Mouse (Mus musculus) small intestine, adult 2 months (tissue): ENCODE measurements around the gene Khdc3. TPM values are rescaled to one million over a fixed set of nuclear protein-coding genes. Genes with fewer than 3 reads are reported as not detected.

Experiments used
- H3K27ac ChIP-seq: fragments of 200-500 bp; 2 replicates; pipeline ENCODE4 v1.5.1; 2012; ENCODE audit warnings: low read depth, low read length, control low read depth, inconsistent platforms; ENCODE audit not compliant: insufficient read depth
- H3K27me3 ChIP-seq: fragments of 200-500 bp; 2 replicates; pipeline ENCODE4 v1.6.1; 2012; ENCODE audit warnings: mild to moderate bottlenecking, moderate library complexity, low read length, inconsistent platforms; ENCODE audit not compliant: control insufficient read depth, insufficient read depth
- H3K36me3 ChIP-seq: fragments of 200-500 bp; 2 replicates; pipeline ENCODE4 v1.6.1; 2012; ENCODE audit warnings: mild to moderate bottlenecking, low read length, control low read depth, inconsistent platforms; ENCODE audit not compliant: control insufficient read depth, insufficient read depth
- H3K4me1 ChIP-seq: fragments of 200-500 bp; 2 replicates; pipeline ENCODE4 v1.6.1; 2012; ENCODE audit warnings: low read length, inconsistent platforms, mixed read lengths; ENCODE audit not compliant: control insufficient read depth, insufficient read depth, insufficient read length
- H3K4me3 ChIP-seq: fragments of 200-500 bp; 2 replicates; pipeline ENCODE4 v1.5.1; 2012; ENCODE audit warnings: low read depth, mild to moderate bottlenecking, control low read depth, inconsistent platforms, low read length, moderate library complexity
- CTCF ChIP-seq: fragments of 200-500 bp; IDR thresholded peaks from 2 replicates; pipeline ENCODE4 v1.5.1; 2012; ENCODE audit warnings: low read depth, mild to moderate bottlenecking, control low read depth, inconsistent platforms, low read length, moderate library complexity, mixed read lengths; ENCODE audit not compliant: insufficient replicate concordance, insufficient read length; ENCODE audit errors: extremely low read depth
- POLR2A ChIP-seq: fragments of 200-500 bp; IDR thresholded peaks from 2 replicates; pipeline ENCODE4 v1.6.1; 2012; ENCODE audit warnings: low read depth, mild to moderate bottlenecking, control low read depth, inconsistent platforms, low read length, moderate library complexity
- WGBS: fragments of 180-500 bp; shearing (Covaris S2); methylation state at CpG from one replicate; pipeline ENCODE4 v1.1.7; 2018; 5-methylcytosine and 5-hydroxymethylcytosine counted together
- polyA plus RNA-seq: library from polyadenylated mRNA; depleted of rRNA; stranded (reverse); fragments of >200 nt; gene quantifications from 2 replicates; pipeline ENCODE4 v1.2.3, GENCODE M21; 2012

Khdc3 gene
- polyA plus RNA-seq, 1 experiment = 0.18 TPM

DNA sequence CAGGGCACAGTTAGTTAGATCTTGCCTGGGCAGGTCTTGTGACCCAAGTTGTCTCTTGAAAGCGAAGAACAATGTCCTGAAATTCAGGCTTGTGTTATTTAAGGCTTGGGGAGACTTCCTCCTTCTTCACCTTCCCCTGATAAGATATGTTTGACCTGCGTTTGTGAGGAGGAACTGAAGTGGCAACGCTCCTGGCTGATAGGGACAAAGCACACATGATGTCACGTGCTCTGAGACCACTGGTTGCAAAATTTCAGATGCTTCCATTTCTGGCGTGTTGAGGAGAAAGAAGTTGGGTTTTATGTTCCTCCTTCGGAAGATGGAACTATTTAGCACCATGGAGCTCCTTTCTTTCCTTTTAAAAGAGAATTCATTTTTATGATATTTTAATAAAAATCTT lies 15.8 kb upstream of the Khdc3 start:
- WGBS = 35% methylated on average over 6 of the region's 6 CpGs
- H3K4me1 ChIP-seq = peaks cover 5% of the 10 kb centered on the region; the same call in 1 of the 2 replicates

DNA sequence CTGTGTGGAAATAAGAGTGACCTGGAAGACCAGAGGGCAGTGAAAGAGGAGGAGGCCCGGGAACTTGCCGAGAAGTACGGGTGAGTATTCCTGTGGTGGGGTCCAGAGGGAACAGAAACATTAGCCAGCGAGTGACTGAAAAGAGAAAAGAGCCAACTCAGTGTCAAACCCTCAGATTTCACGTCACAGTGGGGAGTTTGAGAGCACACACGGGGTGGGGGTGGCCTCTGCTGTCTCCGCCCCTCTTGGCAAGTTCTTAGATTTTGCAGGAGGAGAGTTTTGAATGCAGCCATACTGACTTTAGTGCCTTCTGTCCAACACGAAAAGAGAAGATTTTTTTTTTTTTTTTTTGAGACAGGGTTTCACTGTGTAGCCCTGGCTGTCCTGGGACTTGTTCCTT lies 14.5 kb upstream of the Khdc3 start:
- WGBS = 66% methylated on average over 8 of the region's 8 CpGs
- Histone ChIP-seq H3K4me1 (peaks cover 5% of the 10 kb centered on the region; the same call in 1 of the 2 replicates), H3K27me3 (no peaks in the 10 kb centered on the region), H3K4me3 (no peak overlapping the region), H3K27ac (no peak overlapping the region), H3K36me3 (no peaks in the 10 kb centered on the region)
- TF ChIP-seq POLR2A (no peak), CTCF (no peak)

More for the DNA sequence above, 15.8 kb upstream of the Khdc3 start:
- Histone ChIP-seq H3K27me3 (no peaks in the 10 kb centered on the region), H3K36me3 (no peaks in the 10 kb centered on the region), H3K27ac (peak overlapping the region; percentile 4; the same call in 1 of the 2 replicates), H3K4me3 (no peak overlapping the region)
- TF ChIP-seq CTCF (no peak), POLR2A (no peak)

DNA sequence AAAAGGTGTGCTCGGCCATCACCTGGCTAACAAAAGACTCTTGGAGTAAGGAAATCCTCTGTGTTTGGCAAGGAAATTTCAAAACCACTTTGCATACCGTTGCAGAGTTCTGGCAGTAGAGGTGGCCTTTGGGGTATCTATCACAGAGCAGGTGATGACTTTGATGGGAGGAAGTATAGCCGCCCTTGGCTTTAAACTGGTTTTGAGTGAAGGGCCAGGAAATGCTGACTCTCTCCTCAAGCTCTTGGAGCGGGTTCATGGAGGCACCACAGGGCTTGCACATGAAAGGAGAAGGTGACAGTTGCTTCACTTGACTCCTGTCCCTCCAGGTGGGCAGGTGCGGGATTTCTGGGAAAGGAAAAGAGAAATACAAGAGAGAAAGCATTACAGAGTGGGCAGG lies 14.1 kb upstream of the Khdc3 start:
- H3K27me3 ChIP-seq = no peaks in the 10 kb centered on the region
- H3K4me3 ChIP-seq = no peak overlapping the region
- H3K27ac ChIP-seq = no peak overlapping the region
- WGBS = 78% methylated on average over 5 of the region's 5 CpGs
- TF ChIP-seq CTCF (no peak), POLR2A (no peak)
- H3K36me3 ChIP-seq = no peaks in the 10 kb centered on the region
- H3K4me1 ChIP-seq = peaks cover 5% of the 10 kb centered on the region; the same call in 1 of the 2 replicates

DNA sequence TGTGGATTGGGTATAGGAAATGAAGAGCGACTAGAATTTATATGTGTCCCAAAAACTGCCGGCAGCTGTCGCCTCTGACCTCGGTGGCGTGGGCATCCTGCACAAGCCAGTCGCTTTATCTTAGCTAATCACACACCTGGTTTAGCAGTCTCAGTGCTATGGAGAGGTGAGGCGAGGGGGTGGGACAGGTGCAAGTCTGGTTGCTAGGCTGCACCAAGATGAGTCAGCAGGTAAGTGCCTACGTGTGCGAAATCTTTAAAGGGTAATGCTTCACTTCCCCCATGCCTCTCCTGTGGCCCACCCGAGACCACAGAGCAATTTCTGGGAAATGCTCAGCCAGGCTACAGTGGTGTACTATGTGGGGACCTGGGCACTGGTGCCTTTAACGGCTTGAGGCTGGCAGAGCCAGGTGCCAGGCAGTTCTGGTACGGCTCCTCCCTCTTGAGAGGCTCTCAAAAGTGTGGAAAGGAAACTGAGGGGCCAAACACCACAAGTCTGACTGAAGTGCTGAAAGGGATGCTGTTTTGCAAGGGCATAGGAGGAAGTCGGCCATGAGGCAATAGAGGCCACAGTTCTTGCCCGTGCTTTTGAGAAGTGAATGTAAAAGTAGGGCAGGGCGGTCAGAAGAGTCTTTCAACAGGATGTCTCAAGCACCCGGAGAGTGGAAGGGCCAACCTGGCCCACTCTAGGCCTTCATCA lies 12.3 kb upstream of the Khdc3 start:
- Histone ChIP-seq H3K4me3 (no peak overlapping the region), H3K36me3 (no peaks in the 10 kb centered on the region), H3K27ac (no peak overlapping the region), H3K27me3 (no peaks in the 10 kb centered on the region), H3K4me1 (peaks cover 5% of the 10 kb centered on the region; the same call in 1 of the 2 replicates)
- 23% methylated on average over 16 of the region's 16 CpGs for WGBS
- TF ChIP-seq POLR2A (no peak), CTCF (no peak)

DNA sequence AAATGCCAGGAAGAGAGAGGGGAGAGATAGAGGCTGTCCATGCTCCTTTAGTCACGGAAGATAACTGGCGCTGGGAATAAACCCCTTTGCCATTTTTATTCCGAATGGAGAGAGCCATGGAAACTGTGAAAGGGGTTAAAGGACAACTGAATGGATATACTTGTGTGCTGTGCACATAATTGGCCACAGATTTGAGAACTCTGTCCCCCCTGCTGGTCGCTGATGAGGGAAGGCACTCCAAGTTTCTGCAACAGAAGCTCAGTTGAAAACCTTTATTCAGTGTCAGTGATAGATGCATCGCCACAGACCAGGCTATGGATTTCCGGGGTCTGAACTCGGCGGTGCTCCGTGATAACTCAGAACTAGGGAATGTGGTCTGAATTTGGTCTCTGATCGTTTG lies 11.5 kb upstream of the Khdc3 start:
- H3K27ac ChIP-seq = no peak overlapping the region
- H3K36me3 ChIP-seq = no peaks in the 10 kb centered on the region
- TF ChIP-seq CTCF (no peak), POLR2A (no peak)
- WGBS = 86% methylated on average over 10 of the region's 10 CpGs
- peaks cover 7% of the 10 kb centered on the region; the same call in 1 of the 2 replicates for H3K4me1 ChIP-seq
- H3K4me3 ChIP-seq = no peak overlapping the region
- no peaks in the 10 kb centered on the region for H3K27me3 ChIP-seq

DNA sequence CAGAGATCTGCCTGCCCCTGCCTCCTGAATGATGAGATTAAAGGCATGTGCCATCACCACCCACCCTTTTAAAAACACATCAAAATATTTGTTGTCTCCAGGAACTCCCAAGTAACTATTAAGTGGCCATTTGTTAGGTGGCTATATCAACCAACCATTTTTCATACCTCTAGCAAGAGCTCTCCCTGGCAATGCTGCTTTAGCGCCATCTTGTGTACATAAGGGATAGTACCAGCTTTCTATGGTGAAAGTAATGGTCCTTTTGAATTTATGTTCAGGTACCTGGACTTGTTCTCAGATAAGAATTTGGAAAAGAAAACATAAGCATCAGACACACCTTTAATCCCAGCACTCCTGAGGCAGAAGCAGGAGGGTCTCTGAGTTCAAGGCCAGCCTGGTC lies 9.9 kb upstream of the Khdc3 start:
- H3K4me3 ChIP-seq = no peak overlapping the region
- TF ChIP-seq CTCF (peak; percentile 26; the same call in 1 of the 2 replicates), POLR2A (no peak)
- peaks cover 7% of the 10 kb centered on the region; the same call in 1 of the 2 replicates for H3K4me1 ChIP-seq
- WGBS = 2% methylated on average over 1 of the region's 1 CpGs
- H3K36me3 ChIP-seq = no peaks in the 10 kb centered on the region
- H3K27me3 ChIP-seq = no peaks in the 10 kb centered on the region
- no peak overlapping the region for H3K27ac ChIP-seq

DNA sequence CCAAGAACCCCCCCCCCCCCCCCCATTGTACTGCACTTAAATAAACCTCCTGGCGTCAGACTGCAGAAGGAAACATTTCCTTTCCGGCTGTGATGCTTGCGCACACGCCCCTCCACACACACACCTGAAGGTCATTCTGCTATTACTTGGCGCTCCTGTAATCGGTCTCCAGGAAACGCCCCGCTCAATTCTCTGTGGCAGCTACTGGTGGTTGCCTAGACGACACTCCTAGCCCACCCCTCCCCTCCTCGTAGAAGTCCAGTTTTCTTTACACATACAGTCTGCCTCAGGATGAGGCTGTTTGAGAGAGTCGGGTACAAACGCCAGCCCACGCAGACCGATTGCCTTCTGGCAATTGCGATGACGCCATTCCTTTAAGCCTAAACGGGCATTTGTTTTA lies 7.1 kb upstream of the Khdc3 start:
- H3K27ac ChIP-seq = no peak overlapping the region
- no peaks in the 10 kb centered on the region for H3K36me3 ChIP-seq
- H3K4me1 ChIP-seq = peaks cover 4% of the 10 kb centered on the region; the same call in 1 of the 2 replicates
- TF ChIP-seq POLR2A (no peak), CTCF (no peak)
- H3K27me3 ChIP-seq = no peaks in the 10 kb centered on the region
- 17% methylated on average over 17 of the region's 17 CpGs for WGBS
- peak overlapping the region; percentile 26; the same call in 1 of the 2 replicates for H3K4me3 ChIP-seq
